Mouse (Mus musculus): Measurements from ENCODE around the gene Gm20388.
A peak's percentile ranks its signal among the peaks of the same experiment; 100 is the strongest.

- TF ChIP-seq EP300 (optimal IDR thresholded peaks at IDR 0.05) (no peak), CTCF (IDR thresholded peaks at IDR 0.05; ENCODE audit: low read depth) (peak; percentile 59)
Measured at GRCm38 (mm10) chr8:123108010-123108409, 3197.4 kb downstream of the Gm20388 start.
